14 mouse cellular contexts compared by ENCODE assay signal in genomic region chr11:57899335-57899734, GRCm38 (mm10).
"Had no signal": no experiment of that assay in that cellular context is flagged by ENCODE, and none has a peak within 500 bp of the region (broad histone marks: within the 10 kb centered on the region; RNA-seq: fewer than 3 reads in every experiment).

No protein-coding gene starts in this region.

- ATAC-seq: intestine, embryonic 16.5 days; lung, postnatal 0 days; midbrain, embryonic 15.5 days had no signal

- H3K4me2 ChIP-seq: limb, embryonic 13.5 days; midbrain, embryonic 11.5 days; midbrain, embryonic 15.5 days; neural tube, embryonic 12.5 days had no signal

- H3K27ac ChIP-seq: limb, embryonic 13.5 days; liver, embryonic 14.5 days; midbrain, embryonic 15.5 days; neural tube, embryonic 12.5 days had no signal

- H3K4me1 ChIP-seq: midbrain, embryonic 15.5 days; neural tube, embryonic 12.5 days had no signal

- H3K9ac ChIP-seq: limb, embryonic 13.5 days; liver, embryonic 14.5 days; midbrain, embryonic 15.5 days; neural tube, embryonic 12.5 days had no signal

- H3K4me3 ChIP-seq: limb, embryonic 13.5 days; megakaryocyte, embryonic 14.5 days; midbrain, embryonic 15.5 days; neural tube, embryonic 12.5 days had no signal

- H3K27me3 ChIP-seq: midbrain, embryonic 15.5 days; neural tube, embryonic 12.5 days had no signal

- H3K9me3 ChIP-seq: limb, embryonic 13.5 days; midbrain, embryonic 15.5 days; neural tube, embryonic 12.5 days had no signal

- DNase-seq: kidney, adult 8-10 months; kidney, postnatal 14 days; left cerebral cortex, postnatal 4 days; lung, adult 18-20 months; right cerebral cortex, postnatal 14 days; thymus, postnatal 4 days had no signal

- H3K36me3 ChIP-seq: limb, embryonic 13.5 days; midbrain, embryonic 15.5 days; neural tube, embryonic 12.5 days had no signal
